Comparison of ENCODE assay signal across 23 mouse cellular contexts in genomic region chr1:31015261-31015660, GRCm38 (mm10). TPM values are rescaled to one million over a fixed set of nuclear protein-coding genes. Genes with fewer than 3 reads are reported as not detected.
DNase-seq lines count a peak whose midpoint lies in the region; ATAC-seq and TF ChIP-seq lines count a peak whose summit lies in the region.
"Had no signal": no experiment of that assay in that cellular context is flagged by ENCODE, and none has a peak within 500 bp of the region (broad histone marks: within the 10 kb centered on the region; RNA-seq: fewer than 3 reads in every experiment).

No protein-coding gene starts in this region.

- no peak overlapping the region for H3K4me3 ChIP-seq in liver, postnatal 0 days (ENCODE audit: low read depth, low read length)
- H3K4me3 ChIP-seq in liver, embryonic 11.5 days (ENCODE audit: low read depth, low read length), result no peak overlapping the region
- no peak overlapping the region for H3K4me3 ChIP-seq in embryonic facial prominence, embryonic 10.5 days
- H3K4me3 ChIP-seq: embryonic facial prominence, embryonic 13.5 days; embryonic facial prominence, embryonic 15.5 days; erythroblast, embryonic 14.5 days; forebrain, embryonic 10.5 days; forebrain, embryonic 12.5 days had no signal

- DNase-seq in liver, postnatal 0 days, result no peak
- DNase-seq in liver, embryonic 11.5 days (ENCODE audit: low spot score), result no peak
- DNase-seq in lung, postnatal 25 days (ENCODE audit: low spot score), result peak; percentile 26
- no peak for DNase-seq in lung, postnatal 14 days
- peak; percentile 28 for DNase-seq in adipocyte (ENCODE audit: low spot score)
- DNase-seq in embryonic facial prominence, embryonic 10.5 days (ENCODE audit: low spot score), result no peak
- DNase-seq: adrenal gland, adult 8-10 months; adrenal gland, postnatal 14 days; adrenal gland, postnatal 36 days; cerebellum, adult 11-12 months; cerebellum, adult 2 months; cerebellum, adult 9-10 months; cerebellum, postnatal 10 days; cerebellum, postnatal 25 days had no signal

- peak overlapping the region; percentile 95 for H3K27ac ChIP-seq in liver, postnatal 0 days (ENCODE audit: low read depth)
- H3K27ac ChIP-seq in liver, embryonic 11.5 days (ENCODE audit: low read depth, low read length), result no peak overlapping the region
- no peak overlapping the region for H3K27ac ChIP-seq in embryonic facial prominence, embryonic 10.5 days (replicated peaks)
- H3K27ac ChIP-seq: embryonic facial prominence, embryonic 13.5 days; embryonic facial prominence, embryonic 15.5 days; forebrain, embryonic 10.5 days; forebrain, embryonic 12.5 days had no signal

- no peaks in the 10 kb centered on the region for H3K36me3 ChIP-seq in liver, postnatal 0 days (replicated peaks; ENCODE audit: insufficient read depth, low read length)
- H3K36me3 ChIP-seq in liver, embryonic 11.5 days (ENCODE audit: control insufficient read depth, insufficient read depth, low read length), result no peaks in the 10 kb centered on the region
- no peaks in the 10 kb centered on the region for H3K36me3 ChIP-seq in embryonic facial prominence, embryonic 10.5 days (replicated peaks)
- H3K36me3 ChIP-seq: embryonic facial prominence, embryonic 13.5 days; embryonic facial prominence, embryonic 15.5 days; forebrain, embryonic 10.5 days; forebrain, embryonic 12.5 days had no signal

- no peaks in the 10 kb centered on the region for H3K27me3 ChIP-seq in liver, postnatal 0 days (ENCODE audit: insufficient read depth, low read length)
- H3K27me3 ChIP-seq in liver, embryonic 11.5 days (replicated peaks; ENCODE audit: control insufficient read depth, insufficient read depth, low read length), result no peaks in the 10 kb centered on the region
- no peaks in the 10 kb centered on the region for H3K27me3 ChIP-seq in embryonic facial prominence, embryonic 10.5 days (replicated peaks; ENCODE audit: low read depth, poor library complexity, severe bottlenecking)
- H3K27me3 ChIP-seq: embryonic facial prominence, embryonic 13.5 days; embryonic facial prominence, embryonic 15.5 days; forebrain, embryonic 12.5 days had no signal

- TF ChIP-seq EP300 in liver, postnatal 0 days (IDR thresholded peaks at IDR 0.05; ENCODE audit: low read depth), result no peak

- 47% methylated on average over 2 of the region's 2 CpGs for WGBS in liver, postnatal 0 days (ENCODE audit: insufficient replicate concordance)
- 55% methylated on average over 2 of the region's 2 CpGs for WGBS in liver, embryonic 11.5 days
- 73% methylated on average over 2 of the region's 2 CpGs for WGBS in embryonic facial prominence, embryonic 10.5 days

- no peak overlapping the region for H3K9ac ChIP-seq in liver, postnatal 0 days (replicated peaks)
- no peak overlapping the region for H3K9ac ChIP-seq in liver, embryonic 11.5 days (ENCODE audit: low read depth, low read length)
- H3K9ac ChIP-seq: embryonic facial prominence, embryonic 13.5 days; embryonic facial prominence, embryonic 15.5 days; forebrain, embryonic 12.5 days had no signal

- H3K4me2 ChIP-seq in liver, postnatal 0 days (ENCODE audit: low read depth, low read length), result no peak overlapping the region
- H3K4me2 ChIP-seq in liver, embryonic 11.5 days, result no peak overlapping the region
- H3K4me2 ChIP-seq: embryonic facial prominence, embryonic 13.5 days; embryonic facial prominence, embryonic 15.5 days; forebrain, embryonic 12.5 days had no signal

- no peak for ATAC-seq in liver, postnatal 0 days
- no peak for ATAC-seq in liver, embryonic 11.5 days (replicated peaks; ENCODE audit: low FRiP score)
- ATAC-seq: forebrain, embryonic 14.5 days; forebrain, embryonic 16.5 days had no signal

- no peaks in the 10 kb centered on the region; the same call in 1 of the 2 replicates for H3K4me1 ChIP-seq in liver, postnatal 0 days (ENCODE audit: insufficient read depth)
- H3K4me1 ChIP-seq in liver, embryonic 11.5 days (replicated peaks; ENCODE audit: control insufficient read depth, insufficient read depth, low read length), result no peaks in the 10 kb centered on the region
- H3K4me1 ChIP-seq in embryonic facial prominence, embryonic 10.5 days, result no peaks in the 10 kb centered on the region
- H3K4me1 ChIP-seq: embryonic facial prominence, embryonic 13.5 days; embryonic facial prominence, embryonic 15.5 days; forebrain, embryonic 12.5 days had no signal

- no peaks in the 10 kb centered on the region for H3K9me3 ChIP-seq in liver, postnatal 0 days (ENCODE audit: low read length)
- no peaks in the 10 kb centered on the region for H3K9me3 ChIP-seq in liver, embryonic 11.5 days (ENCODE audit: control insufficient read depth, low read length)
- no peaks in the 10 kb centered on the region for H3K9me3 ChIP-seq in embryonic facial prominence, embryonic 10.5 days
- H3K9me3 ChIP-seq: embryonic facial prominence, embryonic 13.5 days; embryonic facial prominence, embryonic 15.5 days; forebrain, embryonic 10.5 days; forebrain, embryonic 12.5 days had no signal

- TF ChIP-seq CTCF in liver, postnatal 0 days (IDR thresholded peaks at IDR 0.05; ENCODE audit: low read depth), result no peak

RNA-seq across cellular contexts. Expression of gene AC153137.1, which starts 37.5 kb away (rescaled TPM):
- polyA plus RNA-seq in liver, postnatal 0 days (2015; fragmentation: Nextera tagmentation; extraction: Ambion mirVana), result not detected in 2 replicates
- not detected in 2 replicates for polyA plus RNA-seq in liver, embryonic 11.5 days (2014; fragmentation: Nextera tagmentation; extraction: Ambion mirVana)
- not detected in 2 replicates for polyA plus RNA-seq in embryonic facial prominence, embryonic 10.5 days (2016; fragmentation: Nextera tagmentation; extraction: Ambion mirVana)
- polyA plus RNA-seq: cerebellum, adult 2 months; cortical plate, adult 2 months; embryonic facial prominence, embryonic 11.5 days; embryonic facial prominence, embryonic 13.5 days; embryonic facial prominence, embryonic 15.5 days; erythroblast, embryonic 14.5 days; forebrain, embryonic 10.5 days; forebrain, embryonic 12.5 days; forebrain, embryonic 14.5 days; forebrain, embryonic 16.5 days had no signal

Comparison
In these comparisons a context has a peak if more than half of its experiments do, and no peak if none do; other contexts are left out.
1. DNase-seq: peak in lung, postnatal 25 days (single experiment) and adipocyte (single experiment); none in liver, postnatal 0 days (single experiment), liver, embryonic 11.5 days (single experiment), lung, postnatal 14 days (single experiment) and embryonic facial prominence, embryonic 10.5 days (single experiment).